10 mouse cellular contexts compared by ENCODE assay signal in genomic region chr2:66473181-66473822, GRCm38 (mm10). TPM values are rescaled to one million over a fixed set of nuclear protein-coding genes. Genes with fewer than 3 reads are reported as not detected.
DNase-seq lines count a peak whose midpoint lies in the region; ATAC-seq and TF ChIP-seq lines count a peak whose summit lies in the region.
"Had no signal": no experiment of that assay in that cellular context is flagged by ENCODE, and none has a peak within 500 bp of the region (broad histone marks: within the 10 kb centered on the region; RNA-seq: fewer than 3 reads in every experiment).

No protein-coding gene starts in this region.

- no peak overlapping the region for H3K27ac ChIP-seq in lung, postnatal 0 days (ENCODE audit: low read length)
- H3K27ac ChIP-seq in hindbrain, embryonic 15.5 days (replicated peaks) = no peak overlapping the region
- H3K27ac ChIP-seq in midbrain, embryonic 16.5 days (ENCODE audit: low read length) = no peak overlapping the region
- H3K27ac ChIP-seq: embryonic facial prominence, embryonic 12.5 days; neural tube, embryonic 13.5 days had no signal

- TF ChIP-seq CTCF in lung, postnatal 0 days (IDR thresholded peaks at IDR 0.05) = peak; percentile 63

- H3K4me2 ChIP-seq in lung, postnatal 0 days (replicated peaks; ENCODE audit: low read depth, low read length) = no peak overlapping the region
- no peak overlapping the region for H3K4me2 ChIP-seq in hindbrain, embryonic 15.5 days
- H3K4me2 ChIP-seq in midbrain, embryonic 16.5 days (ENCODE audit: low read length) = no peak overlapping the region
- H3K4me2 ChIP-seq: embryonic facial prominence, embryonic 12.5 days; neural tube, embryonic 13.5 days had no signal

- no peak overlapping the region for H3K4me3 ChIP-seq in lung, postnatal 0 days (ENCODE audit: low read depth, low read length)
- no peak overlapping the region for H3K4me3 ChIP-seq in hindbrain, embryonic 15.5 days
- no peak overlapping the region for H3K4me3 ChIP-seq in midbrain, embryonic 16.5 days (ENCODE audit: low read depth, low read length)
- H3K4me3 ChIP-seq: embryonic facial prominence, embryonic 12.5 days; neural tube, embryonic 13.5 days had no signal

- no peaks in the 10 kb centered on the region for H3K36me3 ChIP-seq in lung, postnatal 0 days (ENCODE audit: insufficient read depth, low read length)
- H3K36me3 ChIP-seq in hindbrain, embryonic 15.5 days = no peaks in the 10 kb centered on the region
- no peaks in the 10 kb centered on the region for H3K36me3 ChIP-seq in midbrain, embryonic 16.5 days (ENCODE audit: control insufficient read depth, insufficient read depth, low read length)
- H3K36me3 ChIP-seq: embryonic facial prominence, embryonic 12.5 days; neural tube, embryonic 13.5 days had no signal

- H3K9me3 ChIP-seq in lung, postnatal 0 days (ENCODE audit: low read length) = no peaks in the 10 kb centered on the region
- no peaks in the 10 kb centered on the region for H3K9me3 ChIP-seq in hindbrain, embryonic 15.5 days
- H3K9me3 ChIP-seq in midbrain, embryonic 16.5 days (replicated peaks; ENCODE audit: control insufficient read depth, low read length, poor library complexity, severe bottlenecking) = no peaks in the 10 kb centered on the region
- H3K9me3 ChIP-seq: embryonic facial prominence, embryonic 12.5 days; neural tube, embryonic 13.5 days had no signal

- no peak for ATAC-seq in lung, postnatal 0 days
- ATAC-seq in hindbrain, embryonic 15.5 days (ENCODE audit: low FRiP score, low read depth) = 0 out of 2 replicates have a peak, but pooled peaks have one; percentile 65
- ATAC-seq in midbrain, embryonic 16.5 days = peak; percentile 73; the same call in 1 of the 2 replicates
- no peak for ATAC-seq in activated CD4-positive, CD25-positive, alpha-beta regulatory T cell, adult 4 months

- no peaks in the 10 kb centered on the region for H3K4me1 ChIP-seq in lung, postnatal 0 days (ENCODE audit: insufficient read depth, low read depth, low read length)
- no peaks in the 10 kb centered on the region for H3K4me1 ChIP-seq in hindbrain, embryonic 15.5 days (replicated peaks)
- H3K4me1 ChIP-seq in midbrain, embryonic 16.5 days (ENCODE audit: control insufficient read depth, insufficient read depth, low read length) = no peaks in the 10 kb centered on the region
- H3K4me1 ChIP-seq: embryonic facial prominence, embryonic 12.5 days; neural tube, embryonic 13.5 days had no signal

- H3K27me3 ChIP-seq in lung, postnatal 0 days (replicated peaks; ENCODE audit: insufficient read depth, low read length) = no peaks in the 10 kb centered on the region
- no peaks in the 10 kb centered on the region for H3K27me3 ChIP-seq in hindbrain, embryonic 15.5 days
- no peaks in the 10 kb centered on the region for H3K27me3 ChIP-seq in midbrain, embryonic 16.5 days (ENCODE audit: control insufficient read depth, insufficient read depth, low read depth, low read length)
- H3K27me3 ChIP-seq: embryonic facial prominence, embryonic 12.5 days; neural tube, embryonic 13.5 days had no signal

- TF ChIP-seq EP300 in lung, postnatal 0 days (IDR thresholded peaks at IDR 0.05) = no peak

- 34% methylated on average over 3 of the region's 3 CpGs for WGBS in lung, postnatal 0 days
- 53% methylated on average over 3 of the region's 3 CpGs for WGBS in hindbrain, embryonic 15.5 days
- 58% methylated on average over 3 of the region's 3 CpGs for WGBS in midbrain, embryonic 16.5 days

- H3K9ac ChIP-seq in lung, postnatal 0 days (replicated peaks; ENCODE audit: low read depth) = no peak overlapping the region
- H3K9ac ChIP-seq in hindbrain, embryonic 15.5 days = no peak overlapping the region
- H3K9ac ChIP-seq in midbrain, embryonic 16.5 days (ENCODE audit: low read depth, low read length) = no peak overlapping the region
- H3K9ac ChIP-seq: embryonic facial prominence, embryonic 12.5 days; neural tube, embryonic 13.5 days had no signal

- DNase-seq in cerebellum, postnatal 10 days = peak; percentile 54 to 71
- DNase-seq in cerebellum, adult 11 months = no peak
- DNase-seq in lung, postnatal 0 days (ENCODE audit: low spot score) = peak; percentile 51
- DNase-seq in lung, postnatal 4 days = no peak
- DNase-seq in natural killer cell, adult 2 months (ENCODE audit: low spot score in 2 of 2) = no peak

RNA-seq across cellular contexts. Expression of gene Scn1a, which starts 32.7 kb away (rescaled TPM):
- polyA plus RNA-seq in lung, postnatal 0 days (2015; fragmentation: Nextera tagmentation; extraction: Ambion mirVana) = not detected in 2 replicates
- polyA plus RNA-seq in hindbrain, embryonic 15.5 days (2015; fragmentation: Nextera tagmentation; extraction: Ambion mirVana) = 16.2 and 18.0 TPM in 2 replicates
- 20.6 and 23.3 TPM in 2 replicates for polyA plus RNA-seq in midbrain, embryonic 16.5 days (2015; fragmentation: Nextera tagmentation; extraction: Ambion mirVana)
- under 1 TPM in 1 of 2 experiments, not detected in 1; 0.29 TPM for polyA plus RNA-seq in activated CD4-positive, CD25-positive, alpha-beta regulatory T cell, adult 4 months (2017; shearing (Covaris generic))

Comparison
In these comparisons a context has a peak if more than half of its experiments do, and no peak if none do; other contexts are left out.
1. DNase-seq: peak in cerebellum, postnatal 10 days (2 of 2) and lung, postnatal 0 days (single experiment); none in cerebellum, adult 11 months (single experiment), lung, postnatal 4 days (0 of 2) and natural killer cell, adult 2 months (0 of 2).
2. ATAC-seq: peak in hindbrain, embryonic 15.5 days (single experiment) and midbrain, embryonic 16.5 days (single experiment); none in lung, postnatal 0 days (single experiment) and activated CD4-positive, CD25-positive, alpha-beta regulatory T cell, adult 4 months (single experiment).
3. RNA of gene Scn1a, which starts 32.7 kb away (polyA plus RNA-seq): 20.6 to 23.3 TPM in midbrain, embryonic 16.5 days and 16.2 to 18.0 TPM in hindbrain, embryonic 15.5 days; 0.29 TPM in activated CD4-positive, CD25-positive, alpha-beta regulatory T cell, adult 4 months and not detected in lung, postnatal 0 days; every median in the first group is over 10 times any median in the second.